Mouse (Mus musculus) hindbrain, embryonic 12.5 days (tissue): ENCODE measurements around the gene Cd68. TPM values are rescaled to one million over a fixed set of nuclear protein-coding genes. Genes with fewer than 3 reads are reported as not detected.

Source experiments
- microRNA counts: library from miRNA; unstranded; fragments of <30 nt; microRNA quantifications from one replicate; lab custom pipeline; 2017
- microRNA-seq: library from miRNA; unstranded; fragments of <30 nt; microRNA quantifications from one replicate; pipeline ENCODE4, GENCODE M21; 2017
- polyA plus RNA-seq: library from polyadenylated mRNA; unstranded; fragments of >200 nt; fragmentation: Nextera tagmentation; extraction: Ambion mirVana; gene quantifications from 2 replicates; pipeline ENCODE4 v1.2.1, GENCODE M21; 2016

Cd68 gene
- polyA plus RNA-seq, 1 experiment from 2014 or later: 8.2 TPM

MicroRNA genes within 50 kb of the gene (microRNA counts, 519-probe panel; counts per million panel counts)
- microRNA mmu-miR-1934 (lab: Ali Mortazavi, UCI) (470 counts per million, percentile 58 among the panel's probes with 10 or more counts), microRNA mmu-miR-467f (lab: Ali Mortazavi, UCI) (2,681 counts per million, percentile 66 among the panel's probes with 10 or more counts)

Small RNA genes within 50 kb of the gene (microRNA-seq; reads per million reads assigned to microRNA genes)
- gene Mir1934 (1.9 reads per million), gene Mir467f (not detected)

Other genes starting within 250 kb of the Cd68 start
- gene Dnah2, start 117.0 kb downstream of the Cd68 start, polyA plus RNA-seq: 1.4 and 2.5 TPM in 2 replicates
- gene Efnb3, start 105.9 kb downstream of the Cd68 start, polyA plus RNA-seq: 95.7 and 106 TPM in 2 replicates
- gene Wrap53, start 85.9 kb downstream of the Cd68 start, polyA plus RNA-seq: 29.7 and 29.9 TPM in 2 replicates
- gene Trp53, start 85.8 kb downstream of the Cd68 start, polyA plus RNA-seq: 105 and 109 TPM in 2 replicates
- gene Atp1b2, start 60.2 kb downstream of the Cd68 start, polyA plus RNA-seq: 12.1 and 18.5 TPM in 2 replicates
- gene Shbg, start 48.2 kb downstream of the Cd68 start, polyA plus RNA-seq: not detected in 2 replicates
- 24.4 and 26.6 TPM in 2 replicates for gene Sat2, start 44.1 kb downstream of the Cd68 start, polyA plus RNA-seq
- gene Fxr2, start 33.2 kb downstream of the Cd68 start, polyA plus RNA-seq: 62.7 and 62.8 TPM in 2 replicates
- 0.26 TPM in 1 of 2 replicates, not detected in the other for gene Sox15, start 10.8 kb downstream of the Cd68 start, polyA plus RNA-seq
- gene Mpdu1, start 3.5 kb downstream of the Cd68 start, polyA plus RNA-seq: 68.0 and 69.1 TPM in 2 replicates
- gene Eif4a1, start 6.3 kb upstream of the Cd68 start, polyA plus RNA-seq: 555 and 589 TPM in 2 replicates
- gene Senp3, start 15.9 kb upstream of the Cd68 start, polyA plus RNA-seq: 105 and 106 TPM in 2 replicates
- 0.42 and 0.49 TPM in 2 replicates for gene Tnfsf13, start 19.6 kb upstream of the Cd68 start, polyA plus RNA-seq
- 3.1 and 3.4 TPM in 2 replicates for gene Tnfsf12, start 29.7 kb upstream of the Cd68 start, polyA plus RNA-seq
- gene Tnfsfm13, start 29.9 kb upstream of the Cd68 start, polyA plus RNA-seq: 0.80 and 1.9 TPM in 2 replicates
- gene Polr2a, start 92.5 kb upstream of the Cd68 start, polyA plus RNA-seq: 32.2 and 39.0 TPM in 2 replicates
- gene Slc35g3, start 95.8 kb upstream of the Cd68 start, polyA plus RNA-seq: 0.40 and 0.61 TPM in 2 replicates
- 2.3 and 2.4 TPM in 2 replicates for gene Zbtb4, start 99.8 kb upstream of the Cd68 start, polyA plus RNA-seq
- 3.0 and 5.9 TPM in 2 replicates for gene Chrnb1, start 129.8 kb upstream of the Cd68 start, polyA plus RNA-seq
- gene Fgf11, start 135.7 kb upstream of the Cd68 start, polyA plus RNA-seq: 3.7 and 4.2 TPM in 2 replicates
- gene Tmem102, start 139.5 kb upstream of the Cd68 start, polyA plus RNA-seq: 1.6 and 2.4 TPM in 2 replicates
- not detected in 2 replicates for gene Gm39566, start 149.1 kb upstream of the Cd68 start, polyA plus RNA-seq
- gene Spem2, start 152.3 kb upstream of the Cd68 start, polyA plus RNA-seq: 0.14 TPM in 1 of 2 replicates, not detected in the other
- 0.21 and 0.46 TPM in 2 replicates for gene Spem1, start 156.0 kb upstream of the Cd68 start, polyA plus RNA-seq
- gene Nlgn2, start 171.6 kb upstream of the Cd68 start, polyA plus RNA-seq: 14.7 and 14.9 TPM in 2 replicates
- 268 and 314 TPM in 2 replicates for gene Tmem256, start 172.4 kb upstream of the Cd68 start, polyA plus RNA-seq
- 74.9 and 87.3 TPM in 2 replicates for gene Plscr3, start 180.2 kb upstream of the Cd68 start, polyA plus RNA-seq
- gene Tnk1, start 192.6 kb upstream of the Cd68 start, polyA plus RNA-seq: 0.57 and 1.4 TPM in 2 replicates
- gene Tmem95, start 211.9 kb upstream of the Cd68 start, polyA plus RNA-seq: not detected in 2 replicates
- gene Kctd11, start 215.3 kb upstream of the Cd68 start, polyA plus RNA-seq: 2.9 and 3.2 TPM in 2 replicates
- gene Acap1, start 229.4 kb upstream of the Cd68 start, polyA plus RNA-seq: 0.86 and 0.92 TPM in 2 replicates
- gene 2810408A11Rik, start 234.8 kb upstream of the Cd68 start, polyA plus RNA-seq: 17.8 TPM in 2 replicates
- 15.0 and 15.2 TPM in 2 replicates for gene Neurl4, start 234.9 kb upstream of the Cd68 start, polyA plus RNA-seq
- gene Gps2, start 247.7 kb upstream of the Cd68 start, polyA plus RNA-seq: 84.7 and 90.1 TPM in 2 replicates